Mouse (Mus musculus) thymus, postnatal 4 days (tissue): ENCODE data around the gene Pi4ka.
A peak's percentile ranks its signal among the peaks of the same experiment; 100 is the strongest.

ENCODE experiments used
- DNase-seq: peaks from one replicate; pipeline ENCODE4 v3.0.0; 2021

Pi4ka gene

GRCm38 (mm10) chr16:17405736-17406443 is at the start of gene Pi4ka, which contains the start of gene Snap29:
Gene Pi4ka (minus strand): TSS chr16:17406314.
Gene Snap29 (plus strand): TSS chr16:17405986.
- DNase-seq: peak; percentile 100

- no peak for DNase-seq
Observed at GRCm38 (mm10) chr16:17452373-17452715, 46.2 kb upstream of the Pi4ka start.

GRCm38 (mm10) chr16:17451541-17452372 is 45.6 kb upstream of the Pi4ka start, which contains the start of gene Crkl:
Gene Crkl (plus strand): TSS chr16:17451987.
- peak; percentile 98 for DNase-seq

- DNase-seq: no peak
Observed at GRCm38 (mm10) chr16:17432576-17432975, 26.5 kb upstream of the Pi4ka start.

GRCm38 (mm10) chr16:17423021-17423420 is 16.9 kb upstream of the Pi4ka start:
- no peak for DNase-seq

GRCm38 (mm10) chr16:17410209-17410608 is 4.1 kb upstream of the Pi4ka start:
- no peak for DNase-seq

GRCm38 (mm10) chr16:17409046-17409445 is 2.9 kb upstream of the Pi4ka start:
- DNase-seq: no peak

GRCm38 (mm10) chr16:17406512-17407231 is 558 bp upstream of the Pi4ka start:
- no peak for DNase-seq

GRCm38 (mm10) chr16:17405271-17405696 is 830 bp downstream of the Pi4ka start:
- peak; percentile 76 for DNase-seq

- peak; percentile 61 for DNase-seq
Observed at GRCm38 (mm10) chr16:17402855-17403254, 3.3 kb downstream of the Pi4ka start.

GRCm38 (mm10) chr16:17392784-17393183 is 13.3 kb downstream of the Pi4ka start:
- no peak for DNase-seq

GRCm38 (mm10) chr16:17383594-17384326 is 22.4 kb downstream of the Pi4ka start:
- DNase-seq: no peak

- no peak for DNase-seq
Observed at GRCm38 (mm10) chr16:17382306-17382705, 23.8 kb downstream of the Pi4ka start.

GRCm38 (mm10) chr16:17358787-17359186 is 47.3 kb downstream of the Pi4ka start:
- DNase-seq: no peak

- no peak for DNase-seq
Observed at GRCm38 (mm10) chr16:17356031-17356430, 50.1 kb downstream of the Pi4ka start.

GRCm38 (mm10) chr16:17346766-17347165 is 59.3 kb downstream of the Pi4ka start:
- no peak for DNase-seq

- DNase-seq: no peak
Observed at GRCm38 (mm10) chr16:17345813-17346155, 60.3 kb downstream of the Pi4ka start.

- DNase-seq: no peak
Observed at GRCm38 (mm10) chr16:17345141-17345812, 60.8 kb downstream of the Pi4ka start.

GRCm38 (mm10) chr16:17341847-17342246 is 64.3 kb downstream of the Pi4ka start:
- no peak for DNase-seq

- no peak for DNase-seq
Observed at GRCm38 (mm10) chr16:17340705-17341104, 65.4 kb downstream of the Pi4ka start.

- no peak for DNase-seq
Observed at GRCm38 (mm10) chr16:17339701-17340100, 66.4 kb downstream of the Pi4ka start.

- no peak for DNase-seq
Observed at GRCm38 (mm10) chr16:17336089-17336488, 70.0 kb downstream of the Pi4ka start.
